Mouse (Mus musculus) olfactory bulb, adult 2 months (tissue): ENCODE results near the gene Dennd1a.

Source experiments
- CTCF ChIP-seq: fragments of 200-500 bp; IDR thresholded peaks from 2 replicates; pipeline ENCODE4 v1.5.1; 2012; ENCODE audit warnings: low read depth, mild to moderate bottlenecking, low read length, moderate library complexity; ENCODE audit not compliant: insufficient read depth
- POLR2A ChIP-seq: fragments of 200-500 bp; IDR thresholded peaks from 2 replicates; pipeline ENCODE4 v1.6.1; 2012; ENCODE audit warnings: mild to moderate bottlenecking, low read depth, low read length, moderate library complexity; ENCODE audit not compliant: insufficient read depth

GRCm38 (mm10) chr2:37989091-37989490 is 298.1 kb downstream of the Dennd1a start:
- TF ChIP-seq CTCF (no peak), POLR2A (no peak)
